ENCODE assay signal across 8 mouse cellular contexts in genomic region chr17:83214161-83214592, GRCm38 (mm10). TPM values are rescaled to one million over a fixed set of nuclear protein-coding genes. Genes with fewer than 3 reads are reported as not detected.
DNase-seq lines count a peak whose midpoint lies in the region; ATAC-seq and TF ChIP-seq lines count a peak whose summit lies in the region.

No protein-coding gene starts in this region.

- H3K4me3 ChIP-seq in heart, embryonic 10.5 days = peak overlapping the region; percentile 79
- peak overlapping the region; percentile 78 for H3K4me3 ChIP-seq in lung, embryonic 14.5 days (ENCODE audit: low read depth, low read length)
- H3K4me3 ChIP-seq in neural tube, embryonic 13.5 days = peak overlapping the region; percentile 63

- TF ChIP-seq CTCF in lung, embryonic 14.5 days (IDR thresholded peaks at IDR 0.05; ENCODE audit: low read depth) = peak; percentile 32; the same call in 1 of the 2 replicates

- no peaks in the 10 kb centered on the region for H3K9me3 ChIP-seq in heart, embryonic 10.5 days
- no peaks in the 10 kb centered on the region for H3K9me3 ChIP-seq in lung, embryonic 14.5 days (ENCODE audit: low read depth, low read length)
- H3K9me3 ChIP-seq in neural tube, embryonic 13.5 days = no peaks in the 10 kb centered on the region

- peak overlapping the region; percentile 96 for H3K4me2 ChIP-seq in lung, embryonic 14.5 days
- peak overlapping the region; percentile 89 for H3K4me2 ChIP-seq in neural tube, embryonic 13.5 days

- peak; percentile 77 for ATAC-seq in common myeloid progenitor, adult 5-6 weeks (replicated peaks; ENCODE audit: low read depth, poor library complexity, severe bottlenecking)
- ATAC-seq in lung, embryonic 14.5 days (ENCODE audit: insufficient read depth) = peak; percentile 32; the same call in 1 of the 2 replicates
- peak; percentile 60 for ATAC-seq in neural tube, embryonic 13.5 days (ENCODE audit: low read depth)
- ATAC-seq in inflammation-experienced regulatory T-cells, adult 6 months = no peak

- H3K27me3 ChIP-seq in heart, embryonic 10.5 days (ENCODE audit: insufficient read depth, poor library complexity, severe bottlenecking) = no peaks in the 10 kb centered on the region; the same call in 1 of the 2 replicates
- no peaks in the 10 kb centered on the region for H3K27me3 ChIP-seq in lung, embryonic 14.5 days (ENCODE audit: insufficient read depth, low read length)
- peaks cover 7% of the 10 kb centered on the region; the same call in 1 of the 2 replicates for H3K27me3 ChIP-seq in neural tube, embryonic 13.5 days

- H3K9ac ChIP-seq in lung, embryonic 14.5 days = peak overlapping the region; percentile 74
- H3K9ac ChIP-seq in neural tube, embryonic 13.5 days = peak overlapping the region; percentile 97

- under 1% methylated on average over 16 of the region's 16 CpGs for WGBS in heart, embryonic 10.5 days
- whole genome bisulfite sequencing in lung, embryonic 14.5 days = 2% methylated on average over 16 of the region's 16 CpGs
- WGBS in neural tube, embryonic 13.5 days = under 1% methylated on average over 16 of the region's 16 CpGs

- peaks cover 10% of the 10 kb centered on the region; the same call in 1 of the 2 replicates for H3K36me3 ChIP-seq in heart, embryonic 10.5 days
- 0 out of 2 replicates have a peak, but pooled peaks cover 7% of the 10 kb centered on the region for H3K36me3 ChIP-seq in lung, embryonic 14.5 days (ENCODE audit: insufficient read depth)
- no peaks in the 10 kb centered on the region for H3K36me3 ChIP-seq in neural tube, embryonic 13.5 days

- peak overlapping the region; percentile 96 for H3K27ac ChIP-seq in heart, embryonic 10.5 days
- peak overlapping the region; percentile 70 for H3K27ac ChIP-seq in lung, embryonic 14.5 days (ENCODE audit: low read depth)
- peak overlapping the region; percentile 93 for H3K27ac ChIP-seq in neural tube, embryonic 13.5 days (replicated peaks)

- peaks cover 53% of the 10 kb centered on the region for H3K4me1 ChIP-seq in heart, embryonic 10.5 days
- H3K4me1 ChIP-seq in lung, embryonic 14.5 days (ENCODE audit: insufficient read depth) = peaks cover 29% of the 10 kb centered on the region
- H3K4me1 ChIP-seq in neural tube, embryonic 13.5 days (replicated peaks) = peaks cover 66% of the 10 kb centered on the region

- peak; percentile 12 for DNase-seq in thymus, postnatal 25 days
- no peak for DNase-seq in thymus, postnatal 0 days (ENCODE audit: low spot score)
- peak; percentile 85 for DNase-seq in heart, embryonic 10.5 days (ENCODE audit: low spot score)
- DNase-seq in kidney, adult 9 months = peak; percentile 64
- DNase-seq in lung, embryonic 14.5 days = peak; percentile 71

RNA-seq across cellular contexts. Expression of gene Pkdcc, which starts 0.9 kb away (rescaled TPM):
- 12.5 and 13.1 TPM in 2 replicates for polyA plus RNA-seq in thymus, postnatal 0 days (2015; fragmentation: Nextera tagmentation; extraction: Ambion mirVana)
- not detected in 2 replicates for total RNA-seq in common myeloid progenitor, adult 5-6 weeks (2017)
- 13.8 and 27.4 TPM in 2 replicates for polyA plus RNA-seq in heart, embryonic 10.5 days (2016; fragmentation: Nextera tagmentation; extraction: Ambion mirVana)
- polyA plus RNA-seq in lung, embryonic 14.5 days (2014; fragmentation: Nextera tagmentation; extraction: Ambion mirVana) = 21.1 and 25.3 TPM in 2 replicates
- polyA plus RNA-seq in neural tube, embryonic 13.5 days (2015; fragmentation: Nextera tagmentation; extraction: Ambion mirVana) = 4.2 and 6.1 TPM in 2 replicates
- under 1 TPM in 2 of 3 experiments, not detected in 1; 0.67 to 0.78 TPM for polyA plus RNA-seq in inflammation-experienced regulatory T-cells, adult 6 months (2017; shearing (Covaris generic))
